14 mouse cellular contexts compared by ENCODE assay signal in the genomic region with DNA sequence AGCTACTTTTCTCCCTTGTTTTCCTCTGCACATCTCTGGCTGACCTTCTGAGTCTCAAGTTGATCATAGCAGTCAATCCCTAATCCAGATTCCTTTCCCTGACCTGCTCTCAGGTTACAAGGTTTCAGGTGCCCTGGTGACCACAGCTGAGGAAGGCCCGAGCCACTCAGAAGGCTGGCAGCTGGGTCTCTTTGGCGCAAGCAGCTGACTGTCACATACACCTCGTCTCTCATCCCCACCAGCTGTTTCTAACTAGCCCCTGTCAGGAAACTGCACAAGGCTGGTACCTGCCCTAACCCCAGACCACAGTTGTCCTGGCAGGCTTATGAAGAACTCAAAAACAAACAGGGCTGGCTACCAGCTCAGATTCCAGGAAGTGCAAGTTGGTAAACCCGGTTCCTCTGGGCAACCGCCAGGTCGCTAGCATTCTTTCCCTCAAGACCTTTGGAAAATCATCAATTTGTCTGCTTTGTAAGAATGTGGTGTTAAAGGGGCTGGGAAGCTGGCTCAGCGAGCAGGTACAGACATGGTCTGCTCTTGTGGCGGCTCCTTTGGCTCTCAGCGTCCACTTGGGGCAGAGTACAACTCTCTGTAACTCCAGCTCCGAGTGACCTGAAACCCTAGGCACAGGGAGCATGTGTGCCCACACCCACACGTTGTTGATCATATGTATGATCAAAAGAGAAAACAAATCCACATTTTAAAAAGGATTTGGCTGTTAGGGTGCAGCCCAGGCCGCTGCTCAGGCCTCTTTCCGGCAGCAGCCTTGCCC. TPM values are rescaled to one million over a fixed set of nuclear protein-coding genes. Genes with fewer than 3 reads are reported as not detected.
DNase-seq lines count a peak whose midpoint lies in the region; ATAC-seq and TF ChIP-seq lines count a peak whose summit lies in the region.
"Had no signal": no experiment of that assay in that cellular context is flagged by ENCODE, and none has a peak within 500 bp of the region (broad histone marks: within the 10 kb centered on the region; RNA-seq: fewer than 3 reads in every experiment).

No protein-coding gene starts in this region.

- no peak overlapping the region for H3K4me2 ChIP-seq in lung, embryonic 16.5 days (ENCODE audit: low read depth, low read length)
- no peak overlapping the region for H3K4me2 ChIP-seq in kidney, postnatal 0 days (ENCODE audit: low read length)
- H3K4me2 ChIP-seq: hindbrain, embryonic 15.5 days; neural tube, embryonic 15.5 days had no signal

- 0 out of 2 replicates have a peak, but pooled peaks cover 4% of the 10 kb centered on the region for H3K9me3 ChIP-seq in lung, embryonic 16.5 days (ENCODE audit: control insufficient read depth, low read length)
- no peaks in the 10 kb centered on the region for H3K9me3 ChIP-seq in kidney, postnatal 0 days (replicated peaks; ENCODE audit: low read length)
- H3K9me3 ChIP-seq: hindbrain, embryonic 15.5 days; neural tube, embryonic 15.5 days had no signal

- no peaks in the 10 kb centered on the region for H3K36me3 ChIP-seq in lung, embryonic 16.5 days (ENCODE audit: control insufficient read depth, insufficient read depth, low read length)
- no peaks in the 10 kb centered on the region for H3K36me3 ChIP-seq in kidney, postnatal 0 days (ENCODE audit: insufficient read depth, low read length)
- H3K36me3 ChIP-seq: hindbrain, embryonic 15.5 days; neural tube, embryonic 15.5 days had no signal

- peak; percentile 81 for DNase-seq in gastrocnemius, adult 2 months
- no peak for DNase-seq in gastrocnemius, postnatal 4 days (ENCODE audit: low spot score in 2 of 2)
- DNase-seq in lung, postnatal 4 days = no peak
- no peak for DNase-seq in kidney, postnatal 0 days (ENCODE audit: low spot score)
- DNase-seq in urinary bladder, adult 2 months (ENCODE audit: low spot score) = no peak
- no peak for DNase-seq in urinary bladder, postnatal 36 days (ENCODE audit: low spot score in 2 of 2)
- DNase-seq: cerebellum, adult 18-20 months; right cerebral cortex, adult 18-20 months; thymus, adult 2 months had no signal

- ATAC-seq in lung, embryonic 16.5 days (ENCODE audit: low read depth) = no peak
- ATAC-seq in kidney, postnatal 0 days (replicated peaks; ENCODE audit: low FRiP score, low read depth) = no peak
- no peak for ATAC-seq in monocyte, adult 5-6 weeks (replicated peaks; ENCODE audit: insufficient number of reproducible peaks, low FRiP score, low TSS enrichment, poor library complexity, severe bottlenecking)

- TF ChIP-seq CTCF in gastrocnemius, adult 2 months (IDR thresholded peaks at IDR 0.05) = peak; percentile 24; the same call in 1 of the 2 replicates
- TF ChIP-seq CTCF in kidney, postnatal 0 days (IDR thresholded peaks at IDR 0.05; ENCODE audit: low read depth) = peak; percentile 23; the same call in 1 of the 2 replicates

- intact Hi-C loops in gastrocnemius, adult 2 months (cut with DNase I) = no loop called here

- H3K9ac ChIP-seq in lung, embryonic 16.5 days (ENCODE audit: low read length) = peak overlapping the region; percentile 23; the same call in 1 of the 2 replicates
- H3K9ac ChIP-seq in kidney, postnatal 0 days (ENCODE audit: low read depth, low read length) = peak overlapping the region; percentile 8; the same call in 1 of the 2 replicates
- H3K9ac ChIP-seq: hindbrain, embryonic 15.5 days; neural tube, embryonic 15.5 days had no signal

- H3K27me3 ChIP-seq in lung, embryonic 16.5 days (ENCODE audit: control insufficient read depth, insufficient read depth, low read depth, low read length) = no peaks in the 10 kb centered on the region
- H3K27me3 ChIP-seq in kidney, postnatal 0 days (ENCODE audit: insufficient read depth, low read length) = no peaks in the 10 kb centered on the region
- H3K27me3 ChIP-seq: hindbrain, embryonic 15.5 days; neural tube, embryonic 15.5 days had no signal

- peak overlapping the region; percentile 90 for H3K27ac ChIP-seq in gastrocnemius, adult 2 months
- 0 out of 2 replicates have a peak overlapping the region, but pooled peaks have one; percentile 27 for H3K27ac ChIP-seq in lung, embryonic 16.5 days (ENCODE audit: low read length)
- peak overlapping the region; percentile 63 for H3K27ac ChIP-seq in kidney, postnatal 0 days
- H3K27ac ChIP-seq: hindbrain, embryonic 15.5 days; macrophage; neural tube, embryonic 15.5 days had no signal

- WGBS in lung, embryonic 16.5 days = 32% methylated on average over 13 of the region's 13 CpGs
- 28% methylated on average over 13 of the region's 13 CpGs for WGBS in kidney, postnatal 0 days

- H3K4me3 ChIP-seq in gastrocnemius, adult 2 months = no peak overlapping the region; the same call in 1 of the 2 replicates
- H3K4me3 ChIP-seq in lung, embryonic 16.5 days (ENCODE audit: low read length) = no peak overlapping the region
- H3K4me3 ChIP-seq in kidney, postnatal 0 days (replicated peaks; ENCODE audit: low read depth, low read length) = no peak overlapping the region
- H3K4me3 ChIP-seq: hindbrain, embryonic 15.5 days; neural tube, embryonic 15.5 days had no signal

- no peaks in the 10 kb centered on the region for H3K4me1 ChIP-seq in lung, embryonic 16.5 days (replicated peaks; ENCODE audit: control insufficient read depth, insufficient read depth, low read length)
- H3K4me1 ChIP-seq in kidney, postnatal 0 days (replicated peaks; ENCODE audit: insufficient read depth, low read length) = 0 out of 2 replicates have a peak, but pooled peaks cover 3% of the 10 kb centered on the region

RNA-seq across cellular contexts. Expression of a gene that starts 43.8 kb away (rescaled TPM):
- 100 to 1,000 TPM; 439 to 509 TPM for total RNA-seq in gastrocnemius, adult 2 months (2021)
- total RNA-seq in gastrocnemius, postnatal 4 days (2021) = 10 to 100 TPM; 68.2 to 70.9 TPM
- polyA plus RNA-seq in lung, embryonic 16.5 days (2015; fragmentation: Nextera tagmentation; extraction: Ambion mirVana) = 110 TPM in 2 replicates
- polyA plus RNA-seq in kidney, postnatal 0 days (2015; fragmentation: Nextera tagmentation; extraction: Ambion mirVana) = 154 and 156 TPM in 2 replicates
- 42.1 to 64.1 TPM (median 44.8 TPM) in 3 replicates for total RNA-seq in monocyte, adult 5-6 weeks (2017)
- polyA plus RNA-seq in urinary bladder, adult 2 months (2012; rRNA removed) = 98.5 and 124 TPM in 2 replicates

RNA-seq across cellular contexts. Expression of a gene that starts 43.9 kb away (rescaled TPM):
- 10 to 100 TPM; 41.1 to 56.0 TPM for total RNA-seq in gastrocnemius, adult 2 months (2021)
- 10 to 100 TPM; 23.4 to 28.3 TPM for total RNA-seq in gastrocnemius, postnatal 4 days (2021)
- 12.4 and 13.1 TPM in 2 replicates for polyA plus RNA-seq in lung, embryonic 16.5 days (2015; fragmentation: Nextera tagmentation; extraction: Ambion mirVana)
- 10.6 and 10.9 TPM in 2 replicates for polyA plus RNA-seq in kidney, postnatal 0 days (2015; fragmentation: Nextera tagmentation; extraction: Ambion mirVana)
- 7.2 to 16.2 TPM (median 9.8 TPM) in 3 replicates for total RNA-seq in monocyte, adult 5-6 weeks (2017)
- 8.5 and 10.6 TPM in 2 replicates for polyA plus RNA-seq in urinary bladder, adult 2 months (2012; rRNA removed)

RNA-seq across cellular contexts. Expression of a gene that starts 50.2 kb away (rescaled TPM):
- total RNA-seq in gastrocnemius, adult 2 months (2021) = 1 to 10 TPM; 7.8 to 7.9 TPM
- 1 to 10 TPM; 2.1 to 2.2 TPM for total RNA-seq in gastrocnemius, postnatal 4 days (2021)
- 2.8 and 2.9 TPM in 2 replicates for polyA plus RNA-seq in lung, embryonic 16.5 days (2015; fragmentation: Nextera tagmentation; extraction: Ambion mirVana)
- polyA plus RNA-seq in kidney, postnatal 0 days (2015; fragmentation: Nextera tagmentation; extraction: Ambion mirVana) = 1.0 and 1.2 TPM in 2 replicates
- 33.1 to 54.1 TPM (median 36.5 TPM) in 3 replicates for total RNA-seq in monocyte, adult 5-6 weeks (2017)
- polyA plus RNA-seq in urinary bladder, adult 2 months (2012; rRNA removed) = 10.6 and 16.1 TPM in 2 replicates

Comparison
In these comparisons a context has a peak if more than half of its experiments do, and no peak if none do; other contexts are left out.
1. H3K27ac ChIP-seq: peak in every context shown above with its lines; median percentile 90 in gastrocnemius, adult 2 months; 63 in kidney, postnatal 0 days; 27 in lung, embryonic 16.5 days.